Mouse (Mus musculus): ENCODE results near the gene Olfr1423.
"Not testable (repeated sequence)": the region's sequence is repeated elsewhere in the genome, so short reads cannot be mapped to it uniquely, and the experiment has no call there.

Gene Olfr1423

GRCm38 (mm10) chr19:12006361-12006947 is 34.7 kb downstream of the Olfr1423 start:
- no peak for DNase-seq (ENCODE audit: low read depth)

GRCm38 (mm10) chr19:12005376-12006360 is 35.4 kb downstream of the Olfr1423 start:
- peak; percentile 65 for DNase-seq (ENCODE audit: low read depth)

- no peak for DNase-seq (ENCODE audit: low read depth)
Measured at GRCm38 (mm10) chr19:12004216-12005008, 36.7 kb downstream of the Olfr1423 start.

- DNase-seq (ENCODE audit: low read depth): no peak
Measured at GRCm38 (mm10) chr19:12003568-12003967, 37.5 kb downstream of the Olfr1423 start.

GRCm38 (mm10) chr19:12002791-12003190 is 38.3 kb downstream of the Olfr1423 start:
- no peak for DNase-seq (ENCODE audit: low read depth)

- no peak for DNase-seq (ENCODE audit: low read depth)
Measured at GRCm38 (mm10) chr19:12002125-12002524, 39.0 kb downstream of the Olfr1423 start.

GRCm38 (mm10) chr19:12001686-12002085 is 39.4 kb downstream of the Olfr1423 start:
- no peak for DNase-seq (ENCODE audit: low read depth)

GRCm38 (mm10) chr19:11995722-11996448 is 45.2 kb downstream of the Olfr1423 start:
- no peak for DNase-seq (ENCODE audit: low read depth)

GRCm38 (mm10) chr19:11994703-11995431 is 46.2 kb downstream of the Olfr1423 start:
- DNase-seq (ENCODE audit: low read depth): no peak

- no peak for DNase-seq (ENCODE audit: low read depth)
Measured at GRCm38 (mm10) chr19:11992441-11993029, 48.6 kb downstream of the Olfr1423 start.

GRCm38 (mm10) chr19:11992034-11992433 is 49.1 kb downstream of the Olfr1423 start:
- no peak for DNase-seq (ENCODE audit: low read depth)

GRCm38 (mm10) chr19:11989334-11989733 is 51.8 kb downstream of the Olfr1423 start:
- no peak for DNase-seq (ENCODE audit: low read depth)

- DNase-seq (ENCODE audit: low read depth): no peak
Measured at GRCm38 (mm10) chr19:11987841-11988240, 53.3 kb downstream of the Olfr1423 start.

GRCm38 (mm10) chr19:11984614-11985013 is 56.5 kb downstream of the Olfr1423 start:
- not testable (repeated sequence) for DNase-seq (ENCODE audit: low read depth)
